Mouse (Mus musculus): ENCODE data around the gene Gpatch8.

The Gpatch8 gene

GRCm38 (mm10) chr11:102446581-102447461 is 109.4 kb downstream of the Gpatch8 start:
- DNase-seq = no peak

DNA sequence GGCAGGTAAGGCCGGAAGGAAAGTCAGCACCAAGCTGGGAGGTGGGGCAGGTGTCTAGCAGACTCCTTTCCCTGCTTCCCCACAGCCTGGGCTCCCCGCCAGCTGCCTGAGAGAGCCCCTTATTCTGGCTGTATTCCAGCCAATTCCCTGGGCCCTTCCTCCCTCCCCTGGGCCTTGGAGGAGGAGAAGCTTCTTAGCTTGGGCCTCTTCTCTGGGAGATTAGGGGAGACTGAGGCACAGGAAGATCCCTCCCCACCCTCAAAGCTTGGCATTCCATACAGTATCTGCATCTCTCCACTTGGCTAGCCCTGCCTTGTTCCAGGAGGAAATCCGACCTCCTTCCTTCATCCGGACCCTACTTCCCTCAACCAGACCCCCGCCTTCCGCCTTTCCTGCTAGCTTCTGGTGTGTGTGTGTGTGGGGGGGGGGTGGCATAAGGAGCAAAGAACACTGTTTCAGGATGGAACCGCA is 110.3 kb downstream of the Gpatch8 start:
- DNase-seq = no peak

GRCm38 (mm10) chr11:102445264-102445890 is 110.8 kb downstream of the Gpatch8 start:
- no peak for DNase-seq

- DNase-seq = no peak
Observed at GRCm38 (mm10) chr11:102444781-102445180, 111.4 kb downstream of the Gpatch8 start.

GRCm38 (mm10) chr11:102444321-102444720 is 111.9 kb downstream of the Gpatch8 start:
- no peak for DNase-seq

DNA sequence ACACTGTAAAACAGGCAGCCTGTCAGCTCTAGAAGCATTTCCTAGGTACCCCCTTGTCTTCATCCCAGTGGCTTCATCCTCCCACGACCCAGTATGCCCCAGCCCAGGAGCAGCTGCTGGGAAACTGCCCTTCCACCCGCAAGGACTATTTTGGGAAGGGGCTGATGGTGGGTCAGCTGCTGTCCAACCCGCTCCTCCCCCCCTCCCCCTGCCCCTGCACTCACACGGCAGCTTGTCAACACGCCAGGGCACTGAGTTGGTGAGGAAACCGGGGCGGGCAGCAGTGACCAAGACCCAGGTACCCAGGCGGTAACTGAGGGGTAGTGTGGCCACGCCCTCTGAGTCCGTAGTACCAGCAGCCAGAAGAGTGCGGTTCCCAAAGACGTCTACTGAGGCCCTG is 112.5 kb downstream of the Gpatch8 start:
- DNase-seq = no peak

GRCm38 (mm10) chr11:102442089-102442488 is 114.1 kb downstream of the Gpatch8 start:
- DNase-seq = no peak

- DNase-seq = no peak
Observed at GRCm38 (mm10) chr11:102441434-102441833, 114.8 kb downstream of the Gpatch8 start.

GRCm38 (mm10) chr11:102440255-102440654 is 115.9 kb downstream of the Gpatch8 start:
- DNase-seq = no peak

DNA sequence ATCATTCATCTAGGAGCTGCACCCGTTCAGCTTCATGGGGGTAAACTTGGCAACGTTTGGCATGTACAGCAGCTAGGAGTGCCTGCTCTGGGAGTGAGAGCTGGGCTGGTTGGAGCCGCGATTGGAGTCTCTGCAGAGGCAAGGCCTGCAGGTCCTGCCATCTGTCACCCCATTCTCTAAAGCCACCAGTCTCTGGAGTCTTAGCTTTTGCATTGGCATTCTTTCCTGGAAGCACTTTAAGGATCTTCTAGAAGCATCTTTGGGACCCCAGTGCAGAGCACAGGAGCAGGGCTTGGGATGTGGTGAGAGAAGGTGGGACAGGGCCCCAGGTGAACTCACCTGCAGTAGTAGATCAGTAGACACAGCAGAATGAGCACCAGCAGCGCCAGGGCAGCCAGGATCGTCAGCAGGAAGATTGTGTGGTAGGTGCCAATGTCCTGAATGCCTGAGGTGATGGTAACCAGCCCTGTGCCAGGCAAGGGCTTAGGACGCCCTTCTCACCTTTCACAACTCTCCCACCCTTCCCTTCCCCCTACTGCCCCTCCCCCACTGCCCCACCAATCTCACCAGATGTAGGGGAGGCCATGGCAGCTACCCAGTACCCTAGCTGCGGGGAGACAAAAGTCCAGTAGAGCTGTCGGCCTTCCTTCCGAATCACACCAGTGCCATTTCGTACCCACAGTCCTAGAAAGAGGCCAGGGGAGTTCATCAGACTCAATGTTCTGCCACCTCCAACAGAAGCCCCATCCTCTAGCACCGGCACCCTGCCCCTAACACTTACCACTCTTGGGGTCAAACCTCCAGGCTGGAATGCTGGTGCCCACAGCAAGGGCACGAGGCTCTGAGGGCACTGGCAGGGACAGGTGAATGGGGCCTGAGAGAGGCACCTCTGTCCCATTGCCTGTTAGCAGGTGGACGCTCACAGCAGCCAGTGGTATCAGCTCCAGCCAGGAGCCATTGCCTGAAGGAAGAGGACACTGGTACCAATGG is 116.8 kb downstream of the Gpatch8 start:
- DNase-seq = no peak

GRCm38 (mm10) chr11:102438212-102439092 is 117.7 kb downstream of the Gpatch8 start:
- no peak for DNase-seq

GRCm38 (mm10) chr11:102437120-102438061 is 118.8 kb downstream of the Gpatch8 start:
- no peak for DNase-seq

- DNase-seq = no peak
Observed at GRCm38 (mm10) chr11:102436471-102436790, 119.8 kb downstream of the Gpatch8 start.

DNA sequence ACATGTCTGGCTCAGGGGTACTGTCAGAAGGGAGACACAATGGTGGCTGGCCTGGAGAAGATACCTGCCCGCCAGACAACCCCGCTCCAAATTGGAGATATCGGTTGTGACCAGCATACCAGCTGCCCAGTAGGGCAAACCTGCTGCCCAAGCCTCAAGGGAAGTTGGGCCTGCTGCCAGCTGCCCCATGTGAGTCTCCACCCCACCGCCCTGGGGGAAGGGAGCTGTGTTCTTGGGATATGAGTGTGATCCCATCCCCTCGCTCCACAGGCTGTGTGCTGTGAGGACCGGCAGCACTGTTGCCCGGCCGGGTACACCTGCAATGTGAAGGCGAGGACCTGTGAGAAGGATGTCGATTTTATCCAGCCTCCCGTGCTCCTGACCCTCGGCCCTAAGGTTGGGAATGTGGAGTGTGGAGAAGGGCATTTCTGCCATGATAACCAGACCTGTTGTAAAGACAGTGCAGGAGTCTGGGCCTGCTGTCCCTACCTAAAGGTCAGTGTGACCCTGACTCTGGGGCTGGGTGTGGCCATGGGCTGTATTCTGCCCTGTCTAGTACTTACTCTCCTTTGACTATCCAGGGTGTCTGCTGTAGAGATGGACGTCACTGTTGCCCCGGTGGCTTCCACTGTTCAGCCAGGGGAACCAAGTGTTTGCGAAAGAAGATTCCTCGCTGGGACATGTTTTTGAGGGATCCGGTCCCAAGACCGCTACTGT is 120.3 kb downstream of the Gpatch8 start:
- no peak for DNase-seq

DNA sequence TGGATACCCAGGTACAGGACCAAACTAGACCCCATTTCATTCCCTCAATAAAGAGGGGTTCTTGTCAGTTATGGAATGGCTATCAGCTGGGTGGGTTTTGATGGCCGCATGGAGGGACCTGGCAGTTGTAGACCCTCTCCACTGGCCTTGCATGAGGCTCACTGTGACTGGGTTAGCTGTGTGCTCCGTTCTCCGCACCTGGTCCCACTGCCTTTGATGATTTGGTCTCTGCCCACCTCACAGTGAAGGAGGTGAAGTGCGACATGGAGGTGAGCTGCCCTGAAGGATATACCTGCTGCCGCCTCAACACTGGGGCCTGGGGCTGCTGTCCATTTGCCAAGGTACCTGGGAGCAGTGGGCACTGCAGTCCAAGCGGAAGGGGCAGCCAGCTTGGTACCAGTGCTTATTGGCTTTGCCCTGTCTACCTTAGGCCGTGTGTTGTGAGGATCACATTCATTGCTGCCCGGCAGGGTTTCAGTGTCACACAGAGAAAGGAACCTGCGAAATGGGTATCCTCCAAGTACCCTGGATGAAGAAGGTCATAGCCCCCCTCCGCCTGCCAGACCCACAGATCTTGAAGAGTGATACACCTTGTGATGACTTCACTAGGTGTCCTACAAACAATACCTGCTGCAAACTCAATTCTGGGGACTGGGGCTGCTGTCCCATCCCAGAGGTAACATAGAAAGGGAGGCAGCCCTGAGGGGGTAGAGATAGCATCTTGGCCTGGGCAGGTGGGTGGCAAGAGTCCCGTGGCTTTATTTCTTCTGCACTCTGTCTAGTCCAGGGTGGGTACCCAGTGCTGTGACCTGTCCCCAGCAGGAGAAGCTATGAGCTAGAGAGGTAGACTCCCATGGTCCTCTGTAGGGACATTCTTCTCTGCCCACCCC is 121.1 kb downstream of the Gpatch8 start:
- no peak for DNase-seq

GRCm38 (mm10) chr11:102434406-102434805 is 121.8 kb downstream of the Gpatch8 start:
- peak; percentile 50 to 54 for DNase-seq

DNA sequence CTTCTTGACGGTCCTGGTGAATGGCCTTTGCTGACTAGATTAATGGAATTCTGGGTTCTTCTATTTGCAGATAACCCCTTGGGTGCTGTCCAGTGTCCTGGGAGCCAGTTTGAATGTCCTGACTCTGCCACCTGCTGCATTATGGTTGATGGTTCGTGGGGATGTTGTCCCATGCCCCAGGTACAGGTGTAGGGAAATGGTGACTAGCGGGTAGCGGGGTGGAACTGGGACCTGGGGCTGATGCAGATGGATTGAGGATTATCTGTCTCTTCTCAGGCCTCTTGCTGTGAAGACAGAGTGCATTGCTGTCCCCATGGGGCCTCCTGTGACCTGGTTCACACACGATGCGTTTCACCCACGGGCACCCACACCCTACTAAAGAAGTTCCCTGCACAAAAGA is 122.3 kb downstream of the Gpatch8 start:
- no peak for DNase-seq

GRCm38 (mm10) chr11:102432896-102433295 is 123.3 kb downstream of the Gpatch8 start:
- no peak for DNase-seq
